Mouse (Mus musculus) E14TG2a.4 (cell line): ENCODE results near the gene Serpinb1a.

Experiments used
- CTCF ChIP-seq: conservative IDR thresholded peaks from 2 replicates; pipeline ENCODE4 v1.5.1; 2014; ENCODE audit warnings: low read length
- NANOG ChIP-seq: IDR thresholded peaks from 2 replicates; pipeline ENCODE4 v1.6.1; 2014; ENCODE audit warnings: borderline replicate concordance, low read length, mixed read lengths
- POU5F1 ChIP-seq: IDR thresholded peaks from 2 replicates; pipeline ENCODE4 v1.6.1; 2014; ENCODE audit warnings: low read length, borderline replicate concordance

DNA sequence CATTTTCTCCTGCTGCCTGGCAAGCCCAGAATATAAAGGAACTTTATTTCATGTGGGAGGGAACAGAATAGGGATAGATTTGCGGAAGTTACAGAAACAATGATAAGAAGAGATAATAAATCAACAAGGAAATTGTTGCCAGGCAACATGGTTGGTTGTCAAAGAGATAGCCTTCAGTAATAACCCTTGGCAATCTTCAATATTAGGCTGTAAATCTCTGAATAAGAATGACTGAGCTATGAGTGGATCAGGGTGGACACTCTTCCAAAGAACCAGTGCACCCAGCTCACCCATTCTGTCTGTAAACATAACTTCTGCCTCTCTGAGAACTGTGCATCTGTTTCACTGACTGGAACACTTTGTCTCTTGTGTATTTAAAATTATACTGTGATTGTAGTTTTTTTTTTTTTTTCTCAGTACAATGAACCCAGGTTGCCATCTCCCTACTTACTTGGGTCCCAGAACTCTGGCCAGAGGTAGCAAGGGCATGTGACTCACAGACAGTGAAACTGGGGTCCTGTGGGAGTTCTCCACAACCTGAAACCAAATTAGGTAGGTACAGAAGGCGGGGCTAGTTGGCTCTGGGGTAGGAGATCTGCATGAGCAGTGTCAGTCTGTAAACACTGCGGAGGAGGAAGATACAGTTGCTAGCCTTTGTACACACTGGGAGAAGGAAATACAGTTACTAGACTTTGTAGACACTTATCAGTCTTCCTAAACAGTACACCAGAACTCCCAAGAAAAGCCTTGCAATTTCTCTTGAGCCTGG, 19.3 kb downstream of the Serpinb1a start:
- no peak for TF ChIP-seq NANOG
- no peak for TF ChIP-seq CTCF
- TF ChIP-seq POU5F1 = no peak
